Mouse (Mus musculus) C2C12 (cell line): ENCODE data around the gene Tmem129. TPM values are rescaled to one million over a fixed set of nuclear protein-coding genes. Genes with fewer than 3 reads are reported as not detected.
A peak's percentile ranks its signal among the peaks of the same experiment; 100 is the strongest.

Source experiments
- H3K27me3 ChIP-seq: one replicate; pipeline ENCODE4 v1.6.1; 2011; ENCODE audit not compliant: control insufficient read depth, insufficient read depth, insufficient read length
- H3K36me3 ChIP-seq: one replicate; pipeline ENCODE4 v1.6.1; 2011; ENCODE audit not compliant: control insufficient read depth, insufficient read depth
- H3K4me3 ChIP-seq: one replicate; pipeline ENCODE4 v1.5.1; 2011; ENCODE audit warnings: mild to moderate bottlenecking, control low read depth; ENCODE audit not compliant: poor library complexity, insufficient read depth, severe bottlenecking
- H3K79me2 ChIP-seq: one replicate; pipeline ENCODE4 v1.6.1; 2011; ENCODE audit not compliant: control insufficient read depth, insufficient read depth
- H3K79me3 ChIP-seq: one replicate; pipeline ENCODE4 v1.6.1; 2011; ENCODE audit warnings: low read depth, control low read depth
- H3ac ChIP-seq: one replicate; pipeline ENCODE3; 2011; ENCODE audit warnings: low read depth; ENCODE audit not compliant: control insufficient read depth, insufficient read length
- CEBPB ChIP-seq: IDR thresholded peaks from one replicate; pipeline ENCODE4 v1.6.1; 2011; ENCODE audit warnings: low read depth, mild to moderate bottlenecking, control low read depth, moderate library complexity
- CTCF ChIP-seq: IDR thresholded peaks from one replicate; pipeline ENCODE4 v1.5.1; 2011; ENCODE audit not compliant: control insufficient read depth, insufficient read depth, insufficient read length
- FOSL1 ChIP-seq: IDR thresholded peaks from one replicate; pipeline ENCODE4 v1.8.0; 2011; ENCODE audit warnings: mild to moderate bottlenecking, low read length; ENCODE audit not compliant: poor library complexity, insufficient read depth, severe bottlenecking
- MAX ChIP-seq: IDR thresholded peaks from one replicate; pipeline ENCODE4 v1.6.1; 2011; ENCODE audit warnings: mild to moderate bottlenecking, control low read depth
- MYOD1 ChIP-seq: IDR thresholded peaks from one replicate; pipeline ENCODE4 v1.6.1; 2011; ENCODE audit warnings: low read depth; ENCODE audit not compliant: control insufficient read depth, insufficient read length
- MYOG ChIP-seq: IDR thresholded peaks from one replicate; pipeline ENCODE4 v1.6.1; 2011; ENCODE audit not compliant: control insufficient read depth, insufficient read length; ENCODE audit errors: extremely low read depth
- USF1 ChIP-seq: IDR thresholded peaks from one replicate; pipeline ENCODE4 v1.6.1; 2011; ENCODE audit warnings: low read depth, mild to moderate bottlenecking, control low read depth, moderate library complexity
- polyA plus RNA-seq: library from polyadenylated mRNA; unstranded; fragments of >200 nt; fragmentation: generic; extraction: Trizol; gene quantifications from one replicate; pipeline ENCODE4 v1.2.1, GENCODE M21; 2012; ENCODE audit warnings: missing spikeins

Gene Tmem129
- polyA plus RNA-seq, 1 experiment, result 26.1 TPM

DNA sequence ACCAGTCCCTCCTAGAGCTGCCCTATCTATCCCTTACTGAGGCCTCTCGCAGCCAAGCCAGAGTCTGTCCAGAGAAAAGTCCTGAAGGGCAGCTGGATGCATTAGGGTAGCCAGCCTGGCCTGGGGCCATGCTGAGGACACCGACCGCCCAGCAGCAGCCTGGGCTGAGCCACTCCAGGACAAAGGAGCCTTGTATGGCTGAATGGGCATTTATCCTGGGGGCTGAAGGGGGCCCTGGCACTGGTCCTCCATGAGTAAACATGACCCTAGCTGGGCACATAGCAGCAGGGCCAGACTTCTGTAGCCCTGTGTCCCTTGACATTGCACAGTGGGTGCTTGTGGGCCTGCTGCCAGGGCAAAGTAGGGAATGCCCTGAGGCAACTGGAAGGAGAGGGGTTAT is 16.2 kb upstream of the Tmem129 start:
- Histone ChIP-seq H3K4me3 (no peak overlapping the region), H3K27me3 (no peaks in the 10 kb centered on the region), H3K36me3 (peaks cover 47% of the 10 kb centered on the region), H3K79me2 (no peaks in the 10 kb centered on the region), H3K79me3 (no peaks in the 10 kb centered on the region), H3ac (no peak overlapping the region)
- TF ChIP-seq MAX, result no peak
- TF ChIP-seq USF1, result no peak
- no peak for TF ChIP-seq CEBPB
- no peak for TF ChIP-seq MYOG
- TF ChIP-seq FOSL1, result no peak
- no peak for TF ChIP-seq MYOD1
- TF ChIP-seq CTCF, result no peak

DNA sequence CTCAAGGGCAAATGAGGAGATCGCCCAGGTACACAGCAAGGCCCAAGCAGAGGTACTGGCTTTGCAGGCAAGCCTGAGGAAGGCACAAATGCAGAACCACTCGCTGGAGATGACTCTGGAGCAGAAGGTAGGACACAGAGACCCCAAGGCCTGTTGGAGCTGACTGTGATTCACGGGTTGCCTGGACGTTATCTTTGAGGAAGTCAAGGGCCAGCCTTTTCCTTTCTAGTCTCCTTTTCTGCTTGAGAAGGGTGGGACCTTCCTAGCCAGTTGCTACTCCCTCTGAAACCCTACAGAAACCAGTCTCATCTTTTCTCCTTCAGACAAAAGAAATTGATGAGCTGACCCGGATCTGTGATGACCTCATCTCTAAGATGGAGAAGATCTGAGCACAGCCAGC is 13.4 kb upstream of the Tmem129 start:
- TF ChIP-seq MYOD1 (no peak), MAX (no peak), MYOG (no peak), USF1 (no peak), CTCF (no peak), FOSL1 (no peak), CEBPB (no peak)
- no peaks in the 10 kb centered on the region for H3K79me3 ChIP-seq
- peaks cover 74% of the 10 kb centered on the region for H3K36me3 ChIP-seq

DNA sequence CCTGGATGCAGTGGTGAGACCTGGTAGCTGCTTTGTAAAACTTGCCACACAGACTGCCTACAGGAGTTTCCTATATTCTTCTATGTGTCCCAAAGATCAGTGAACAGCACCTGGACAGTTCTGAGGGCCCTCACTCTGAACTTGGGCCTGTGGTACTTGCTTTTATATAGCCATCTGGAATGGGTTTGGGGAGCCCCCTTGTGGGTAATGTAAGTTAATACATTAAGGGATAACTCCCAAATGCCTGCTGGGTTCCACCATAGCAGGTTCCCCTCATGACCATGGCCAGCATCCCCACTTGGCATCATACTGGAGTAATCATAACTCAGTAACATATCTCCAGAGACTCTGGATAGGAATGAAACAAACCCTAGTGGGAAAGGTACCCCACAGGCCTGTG is 10.0 kb upstream of the Tmem129 start:
- Histone ChIP-seq H3K79me3 (no peaks in the 10 kb centered on the region), H3K4me3 (no peak overlapping the region), H3K79me2 (peaks cover 8% of the 10 kb centered on the region), H3K27me3 (no peaks in the 10 kb centered on the region), H3ac (no peak overlapping the region), H3K36me3 (peaks cover 94% of the 10 kb centered on the region)
- TF ChIP-seq MAX, result no peak

More for the DNA sequence above, 13.4 kb upstream of the Tmem129 start:
- no peaks in the 10 kb centered on the region for H3K79me2 ChIP-seq
- H3K4me3 ChIP-seq, result no peak overlapping the region
- no peaks in the 10 kb centered on the region for H3K27me3 ChIP-seq
- no peak overlapping the region for H3ac ChIP-seq

- TF ChIP-seq MAX, result no peak
- peaks cover 85% of the 10 kb centered on the region for H3K79me2 ChIP-seq
- H3K36me3 ChIP-seq, result peaks cover 54% of the 10 kb centered on the region
- peaks cover 45% of the 10 kb centered on the region for H3K79me3 ChIP-seq
- H3K4me3 ChIP-seq, result peak overlapping the region; percentile 97
- H3K27me3 ChIP-seq, result no peaks in the 10 kb centered on the region
- H3ac ChIP-seq, result peak overlapping the region; percentile 80
These were observed 441 bp upstream of the Tmem129 start for GRCm38 (mm10) chr5:33658664-33659050.

- peak overlapping the region; percentile 97 for H3K4me3 ChIP-seq
- no peaks in the 10 kb centered on the region for H3K27me3 ChIP-seq
- peaks cover 47% of the 10 kb centered on the region for H3K36me3 ChIP-seq
- H3K79me3 ChIP-seq, result peaks cover 45% of the 10 kb centered on the region
- H3K79me2 ChIP-seq, result peaks cover 75% of the 10 kb centered on the region
- TF ChIP-seq USF1 (no peak), MAX (no peak), CTCF (no peak), MYOG (no peak), MYOD1 (no peak), CEBPB (no peak), FOSL1 (no peak)
- H3ac ChIP-seq, result peak overlapping the region; percentile 72
These were observed 897 bp downstream of the Tmem129 start for GRCm38 (mm10) chr5:33657251-33657786.

DNA sequence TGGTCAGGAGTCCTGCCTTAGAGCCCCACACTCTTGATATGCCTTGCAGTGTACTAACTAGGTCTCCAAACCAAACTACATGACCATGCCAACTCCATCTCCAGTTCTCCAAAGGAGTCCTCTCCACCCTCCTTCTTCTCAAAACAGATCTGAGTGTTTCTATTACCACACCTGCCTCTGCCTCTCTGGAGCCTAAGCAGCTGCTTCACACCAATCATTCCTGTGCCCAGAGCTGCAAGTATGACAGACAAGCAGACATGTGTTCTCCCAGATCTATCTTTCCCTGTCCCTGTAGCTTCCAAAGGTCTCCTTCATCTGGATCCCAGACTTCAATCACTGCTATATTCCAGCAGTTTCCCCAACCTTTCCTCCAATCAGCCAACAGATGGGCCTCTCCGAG is 1.5 kb downstream of the Tmem129 start:
- no peak for TF ChIP-seq CEBPB
- TF ChIP-seq USF1, result no peak
- peak; percentile 24 for TF ChIP-seq MYOD1
- no peak for TF ChIP-seq FOSL1
- peaks cover 46% of the 10 kb centered on the region for H3K79me3 ChIP-seq
- peaks cover 73% of the 10 kb centered on the region for H3K79me2 ChIP-seq
- peak overlapping the region; percentile 72 for H3ac ChIP-seq
- peaks cover 42% of the 10 kb centered on the region for H3K36me3 ChIP-seq
- H3K4me3 ChIP-seq, result peak overlapping the region; percentile 97
- no peaks in the 10 kb centered on the region for H3K27me3 ChIP-seq
